Mouse (Mus musculus) midbrain, embryonic 15.5 days (tissue): ENCODE results near the gene Trim9. TPM values are rescaled to one million over a fixed set of nuclear protein-coding genes. Genes with fewer than 3 reads are reported as not detected.
A peak's percentile ranks its signal among the peaks of the same experiment; 100 is the strongest.

ENCODE experiments used
- ATAC-seq: fragments of 200-750 bp; cut with Nextera tagmentation; replicated peaks from 2 replicates; pipeline ENCODE4 v1.8.0; 2017; ENCODE audit warnings: moderate TSS enrichment
- H3K27ac ChIP-seq: fragments of 300-500 bp; sonication (generic); 2 replicates; pipeline ENCODE4 v1.5.1; 2015; ENCODE audit warnings: mild to moderate bottlenecking, inconsistent platforms
- H3K27me3 ChIP-seq: fragments of 300-500 bp; sonication (generic); replicated peaks from 2 replicates; pipeline ENCODE4 v1.6.1; 2015; ENCODE audit warnings: inconsistent platforms
- H3K36me3 ChIP-seq: fragments of 300-500 bp; sonication (generic); replicated peaks from 2 replicates; pipeline ENCODE4 v1.6.1; 2015; ENCODE audit warnings: inconsistent platforms
- H3K4me1 ChIP-seq: fragments of 300-500 bp; sonication (generic); 2 replicates; pipeline ENCODE4 v1.6.1; 2015; ENCODE audit warnings: inconsistent platforms
- H3K4me2 ChIP-seq: fragments of 300-500 bp; sonication (generic); 2 replicates; pipeline ENCODE4 v1.6.1; 2015; ENCODE audit warnings: inconsistent platforms, mild to moderate bottlenecking, moderate library complexity
- H3K4me3 ChIP-seq: fragments of 300-500 bp; sonication (generic); 2 replicates; pipeline ENCODE4 v1.5.1; 2015; ENCODE audit warnings: mild to moderate bottlenecking, inconsistent platforms
- H3K9ac ChIP-seq: fragments of 300-500 bp; sonication (generic); 2 replicates; pipeline ENCODE4 v1.6.1; 2015; ENCODE audit warnings: mild to moderate bottlenecking, inconsistent platforms
- H3K9me3 ChIP-seq: fragments of 300-500 bp; sonication (generic); 2 replicates; pipeline ENCODE4 v1.6.1; 2016; ENCODE audit warnings: inconsistent platforms
- WGBS: fragments of 180-500 bp; shearing (Covaris S2); methylation state at CpG from one replicate; pipeline ENCODE4 v1.1.7; 2015; ENCODE audit warnings: mixed read lengths; 5-methylcytosine and 5-hydroxymethylcytosine counted together
- polyA plus RNA-seq: library from polyadenylated mRNA; unstranded; fragments of >200 nt; fragmentation: Nextera tagmentation; extraction: Ambion mirVana; gene quantifications from 2 replicates; pipeline ENCODE4 v1.2.1, GENCODE M21; 2015

Gene Trim9
- polyA plus RNA-seq, 1 experiment from 2014 or later: 91.8 TPM

DNA sequence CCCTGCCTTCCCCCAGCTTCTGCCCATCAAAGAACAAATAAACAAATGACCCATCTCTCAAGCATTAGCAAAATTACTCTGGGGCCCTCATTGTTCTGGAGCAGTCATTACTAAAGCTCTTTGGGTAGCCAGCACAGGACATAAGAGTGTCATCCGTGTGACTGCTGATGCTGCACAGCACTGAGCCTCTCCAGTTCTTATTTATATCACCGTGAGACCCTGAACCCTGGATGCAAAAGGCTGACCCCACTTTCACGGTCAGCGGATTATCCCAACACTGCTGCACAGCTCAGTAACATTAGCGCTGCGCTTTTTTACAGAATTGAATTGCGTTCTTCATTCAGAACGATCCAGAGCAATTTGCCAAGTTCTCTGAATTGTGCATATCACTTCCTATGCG lies 31.3 kb downstream of the Trim9 start:
- Histone ChIP-seq H3K27me3 (no peaks in the 10 kb centered on the region), H3K9ac (no peak overlapping the region), H3K36me3 (no peaks in the 10 kb centered on the region), H3K27ac (0 out of 2 replicates have a peak overlapping the region, but pooled peaks have one; percentile 29), H3K4me2 (no peak overlapping the region), H3K9me3 (no peaks in the 10 kb centered on the region), H3K4me1 (peaks cover 20% of the 10 kb centered on the region), H3K4me3 (no peak overlapping the region)
- no peak for ATAC-seq
- WGBS: 24% methylated on average over 9 of the region's 9 CpGs

DNA sequence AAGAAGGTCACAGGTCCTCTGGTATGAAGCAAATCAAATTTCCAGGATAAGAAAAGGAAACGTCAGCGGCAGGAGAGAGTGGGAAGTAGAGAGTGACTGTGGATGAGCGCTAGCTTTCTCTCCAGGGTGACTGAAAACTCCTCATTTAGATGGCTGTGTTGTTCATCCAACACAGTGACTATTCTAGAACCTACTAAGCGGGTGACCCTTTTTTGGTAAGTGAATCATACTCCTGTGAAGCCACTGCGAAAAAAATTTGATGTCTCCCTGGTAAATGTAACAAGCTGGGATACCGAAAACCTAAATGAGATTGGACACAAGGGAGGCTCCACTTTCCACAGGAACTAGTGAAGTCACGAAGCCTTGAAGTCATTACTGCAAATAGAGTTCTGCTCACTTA lies 39.5 kb downstream of the Trim9 start:
- Histone ChIP-seq H3K27me3 (no peaks in the 10 kb centered on the region), H3K4me1 (peaks cover 25% of the 10 kb centered on the region), H3K4me3 (no peak overlapping the region), H3K4me2 (no peak overlapping the region), H3K27ac (no peak overlapping the region), H3K9ac (no peak overlapping the region), H3K9me3 (no peaks in the 10 kb centered on the region), H3K36me3 (no peaks in the 10 kb centered on the region)
- WGBS: 91% methylated on average over 7 of the region's 7 CpGs
- no peak for ATAC-seq

DNA sequence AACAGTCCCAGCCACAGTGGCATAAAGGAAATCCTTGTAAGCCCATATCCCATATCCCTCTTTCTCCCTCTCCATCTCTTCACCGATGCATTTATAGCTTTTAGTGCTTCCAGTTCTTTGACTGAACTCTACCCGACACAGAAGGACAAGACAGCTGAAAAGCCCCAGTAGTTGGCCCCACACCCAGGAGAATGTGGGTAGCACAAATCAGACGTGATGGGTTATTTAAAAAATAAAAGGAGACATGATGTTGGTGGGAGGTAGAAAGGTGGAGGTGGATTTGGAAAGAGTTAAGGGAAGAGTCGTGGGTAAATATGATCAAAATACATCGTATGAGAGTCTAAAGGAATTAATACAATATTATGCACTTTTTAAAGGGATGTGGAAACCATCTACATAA lies 40.4 kb downstream of the Trim9 start:
- peaks cover 34% of the 10 kb centered on the region for H3K4me1 ChIP-seq
- H3K27me3 ChIP-seq: no peaks in the 10 kb centered on the region
- no peaks in the 10 kb centered on the region for H3K36me3 ChIP-seq
- 88% methylated on average over 5 of the region's 5 CpGs for WGBS
- ATAC-seq: no peak
- H3K4me2 ChIP-seq: no peak overlapping the region
- H3K9ac ChIP-seq: no peak overlapping the region
- no peaks in the 10 kb centered on the region for H3K9me3 ChIP-seq
- H3K27ac ChIP-seq: no peak overlapping the region
- no peak overlapping the region for H3K4me3 ChIP-seq

DNA sequence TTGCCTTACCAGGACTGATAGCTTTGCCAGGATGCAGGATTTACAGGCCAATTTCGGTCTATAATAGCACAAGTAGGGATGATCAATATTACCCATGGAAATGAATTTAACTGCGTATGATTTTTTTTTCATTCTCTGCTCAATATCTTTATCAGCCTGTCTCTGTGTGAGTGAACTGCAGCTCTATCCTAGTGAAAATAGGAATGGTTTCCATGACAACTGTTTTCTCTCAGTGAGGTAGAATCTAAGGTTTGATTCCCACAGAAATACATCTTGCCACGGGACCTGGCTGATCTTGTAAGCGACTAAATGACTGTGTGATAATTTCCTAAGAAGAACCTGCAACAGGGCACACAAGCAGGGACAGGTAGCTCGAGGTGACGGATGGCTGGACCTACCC lies 43.4 kb downstream of the Trim9 start:
- H3K4me1 ChIP-seq: peaks cover 40% of the 10 kb centered on the region
- no peaks in the 10 kb centered on the region for H3K9me3 ChIP-seq
- H3K9ac ChIP-seq: no peak overlapping the region
- H3K4me2 ChIP-seq: no peak overlapping the region
- H3K27me3 ChIP-seq: no peaks in the 10 kb centered on the region
- peak overlapping the region; percentile 78 for H3K27ac ChIP-seq
- H3K36me3 ChIP-seq: no peaks in the 10 kb centered on the region
- peak; percentile 79 for ATAC-seq
- H3K4me3 ChIP-seq: no peak overlapping the region
- WGBS: 55% methylated on average over 6 of the region's 6 CpGs

DNA sequence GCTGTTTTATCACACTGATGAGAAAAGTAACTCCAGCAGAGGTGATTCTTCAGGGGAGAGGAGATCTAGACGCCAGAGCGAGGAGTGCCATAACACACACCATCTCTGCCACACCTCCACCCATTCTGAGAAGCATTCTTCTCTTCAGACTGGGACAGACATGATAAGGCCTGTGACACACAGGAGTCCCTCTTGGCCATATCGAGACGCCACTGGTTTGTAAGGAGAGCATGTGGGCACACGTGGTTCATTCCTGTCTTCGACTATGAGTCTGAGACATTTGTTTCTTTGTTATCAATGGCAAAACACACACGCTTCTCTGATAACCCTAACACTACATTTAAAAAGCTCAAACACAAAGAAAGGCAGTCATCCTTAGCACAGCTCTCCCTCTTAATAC lies 43.9 kb downstream of the Trim9 start:
- no peak for ATAC-seq
- Histone ChIP-seq H3K9ac (no peak overlapping the region), H3K4me3 (no peak overlapping the region), H3K27ac (peak overlapping the region; percentile 78), H3K36me3 (no peaks in the 10 kb centered on the region), H3K4me1 (peaks cover 40% of the 10 kb centered on the region), H3K4me2 (no peak overlapping the region), H3K9me3 (no peaks in the 10 kb centered on the region), H3K27me3 (no peaks in the 10 kb centered on the region)
- WGBS: 79% methylated on average over 7 of the region's 7 CpGs

GRCm38 (mm10) chr12:70302022-70302720 lies 45.2 kb downstream of the Trim9 start:
- no peak for ATAC-seq
- Histone ChIP-seq H3K4me2 (no peak overlapping the region), H3K4me3 (no peak overlapping the region), H3K36me3 (no peaks in the 10 kb centered on the region), H3K9me3 (no peaks in the 10 kb centered on the region), H3K4me1 (peaks cover 40% of the 10 kb centered on the region), H3K9ac (no peak overlapping the region), H3K27ac (peak overlapping the region; percentile 78; the same call in 1 of the 2 replicates), H3K27me3 (no peaks in the 10 kb centered on the region)
- WGBS: 64% methylated on average over 5 of the region's 5 CpGs

GRCm38 (mm10) chr12:70293927-70294684 lies 53.3 kb downstream of the Trim9 start:
- no peaks in the 10 kb centered on the region for H3K9me3 ChIP-seq
- H3K27ac ChIP-seq: no peak overlapping the region
- no peak overlapping the region for H3K4me2 ChIP-seq
- no peak overlapping the region for H3K4me3 ChIP-seq
- 0 out of 2 replicates have a peak, but pooled peaks cover 5% of the 10 kb centered on the region for H3K36me3 ChIP-seq
- WGBS: 46% methylated on average over 5 of the region's 5 CpGs
- H3K4me1 ChIP-seq: 0 out of 2 replicates have a peak, but pooled peaks cover 6% of the 10 kb centered on the region
- no peaks in the 10 kb centered on the region for H3K27me3 ChIP-seq
- no peak overlapping the region for H3K9ac ChIP-seq
- ATAC-seq: peak; percentile 19; the same call in 1 of the 2 replicates

DNA sequence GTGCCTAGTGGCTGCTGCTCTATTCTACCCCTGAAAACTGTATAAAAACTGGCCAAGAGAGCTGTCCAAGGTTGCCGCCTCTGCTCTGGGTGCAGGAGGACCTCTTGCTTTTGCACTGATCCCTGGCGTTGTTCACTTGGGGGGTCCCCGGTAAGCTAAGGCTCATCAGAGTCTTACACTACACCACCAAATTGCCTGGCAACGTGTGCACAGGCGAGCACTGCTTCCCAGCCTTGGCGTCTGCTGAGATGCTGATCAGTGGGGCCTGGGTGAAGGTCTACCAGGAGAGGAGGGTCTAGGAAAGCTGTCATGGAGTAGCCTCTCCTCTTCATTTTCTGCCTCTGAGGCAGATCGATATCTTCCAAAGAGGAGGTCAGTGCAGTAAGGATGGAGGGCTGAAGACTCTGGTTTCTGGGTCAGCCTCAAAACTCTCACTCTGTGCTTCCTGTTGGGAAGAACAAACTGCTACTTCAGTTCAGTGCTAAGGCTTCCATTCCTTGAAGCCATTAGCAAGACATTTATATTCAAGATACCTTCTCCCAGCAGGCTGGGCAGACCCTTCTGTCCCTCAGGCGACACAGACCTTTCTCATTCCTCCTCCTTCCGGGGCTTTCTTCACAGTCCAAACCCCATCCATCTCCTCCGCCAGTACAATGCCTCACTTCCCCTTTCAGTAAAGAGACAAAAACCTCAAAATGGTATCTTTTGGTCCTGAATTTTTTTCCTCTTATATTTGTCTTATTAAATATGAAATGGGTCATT lies 54.1 kb downstream of the Trim9 start:
- Histone ChIP-seq H3K9me3 (no peaks in the 10 kb centered on the region), H3K36me3 (0 out of 2 replicates have a peak, but pooled peaks cover 5% of the 10 kb centered on the region), H3K27ac (no peak overlapping the region), H3K4me2 (no peak overlapping the region), H3K4me1 (0 out of 2 replicates have a peak, but pooled peaks cover 6% of the 10 kb centered on the region), H3K9ac (no peak overlapping the region), H3K4me3 (no peak overlapping the region), H3K27me3 (no peaks in the 10 kb centered on the region)
- peak; percentile 41; the same call in 1 of the 2 replicates for ATAC-seq
- WGBS: 78% methylated on average over 10 of the region's 10 CpGs

- H3K4me2 ChIP-seq: no peak overlapping the region
- ATAC-seq: no peak
- no peaks in the 10 kb centered on the region for H3K4me1 ChIP-seq
- WGBS: 39% methylated on average over 5 of the region's 5 CpGs
- no peak overlapping the region for H3K4me3 ChIP-seq
- H3K9me3 ChIP-seq: no peaks in the 10 kb centered on the region
- H3K9ac ChIP-seq: no peak overlapping the region
- no peaks in the 10 kb centered on the region for H3K27me3 ChIP-seq
- H3K27ac ChIP-seq: no peak overlapping the region
- H3K36me3 ChIP-seq: peaks cover 19% of the 10 kb centered on the region; the same call in 1 of the 2 replicates
Observed at GRCm38 (mm10) chr12:70285521-70285920, 61.9 kb downstream of the Trim9 start.

- Histone ChIP-seq H3K36me3 (peaks cover 21% of the 10 kb centered on the region; the same call in 1 of the 2 replicates), H3K27ac (no peak overlapping the region), H3K4me2 (no peak overlapping the region), H3K9ac (no peak overlapping the region), H3K4me3 (no peak overlapping the region), H3K27me3 (no peaks in the 10 kb centered on the region), H3K4me1 (no peaks in the 10 kb centered on the region), H3K9me3 (no peaks in the 10 kb centered on the region)
- peak; percentile 52; the same call in 1 of the 2 replicates for ATAC-seq
- 88% methylated on average over 7 of the region's 7 CpGs for WGBS
Observed at GRCm38 (mm10) chr12:70284979-70285378, 62.4 kb downstream of the Trim9 start.

GRCm38 (mm10) chr12:70283116-70283731 lies 64.2 kb downstream of the Trim9 start:
- H3K4me2 ChIP-seq: no peak overlapping the region
- no peak for ATAC-seq
- no peaks in the 10 kb centered on the region for H3K9me3 ChIP-seq
- no peaks in the 10 kb centered on the region for H3K4me1 ChIP-seq
- no peak overlapping the region for H3K9ac ChIP-seq
- peaks cover 20% of the 10 kb centered on the region; the same call in 1 of the 2 replicates for H3K36me3 ChIP-seq
- H3K4me3 ChIP-seq: no peak overlapping the region
- 83% methylated on average over 10 of the region's 10 CpGs for WGBS
- H3K27me3 ChIP-seq: no peaks in the 10 kb centered on the region
- no peak overlapping the region for H3K27ac ChIP-seq

DNA sequence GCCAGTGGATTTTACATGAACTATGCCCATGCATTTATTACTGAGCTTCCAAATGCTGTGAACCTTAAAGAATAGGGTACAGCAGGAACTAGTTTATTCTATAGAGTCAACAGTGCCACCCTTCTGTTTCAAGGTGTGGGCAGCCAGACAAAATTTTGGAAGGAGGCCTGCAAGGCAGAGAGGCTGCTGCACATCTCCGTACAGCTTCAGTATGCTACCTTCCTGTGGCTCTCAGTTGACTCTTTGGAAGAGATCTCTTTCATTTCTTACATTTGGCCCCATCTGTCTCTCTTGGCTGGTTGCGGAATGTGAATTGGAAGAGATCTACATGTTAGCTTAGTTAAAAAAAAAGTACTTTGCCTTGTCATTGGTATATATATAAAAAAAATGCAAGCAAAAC lies 66.5 kb downstream of the Trim9 start:
- H3K36me3 ChIP-seq: peaks cover 20% of the 10 kb centered on the region; the same call in 1 of the 2 replicates
- H3K9ac ChIP-seq: no peak overlapping the region
- no peaks in the 10 kb centered on the region for H3K9me3 ChIP-seq
- 91% methylated on average over 2 of the region's 2 CpGs for WGBS
- H3K27me3 ChIP-seq: no peaks in the 10 kb centered on the region
- ATAC-seq: no peak
- no peak overlapping the region for H3K27ac ChIP-seq
- no peaks in the 10 kb centered on the region for H3K4me1 ChIP-seq
- H3K4me2 ChIP-seq: no peak overlapping the region
- no peak overlapping the region for H3K4me3 ChIP-seq
